Mouse (Mus musculus) embryonic fibroblast, embryonic 13.5 days (primary cell): ENCODE data around the gene Nudt3.

Experiments used
- CTCF ChIP-seq: IDR thresholded peaks from 2 replicates; pipeline ENCODE4 v1.5.1; 2011; ENCODE audit warnings: mild to moderate bottlenecking, control low read depth, low read length, moderate library complexity, borderline replicate concordance; ENCODE audit not compliant: insufficient read depth
- POLR2A ChIP-seq: IDR thresholded peaks from 2 replicates; pipeline ENCODE4 v1.6.1; 2011; ENCODE audit warnings: low read depth, mild to moderate bottlenecking, control low read depth, low read length, moderate library complexity

GRCm38 (mm10) chr17:27547253-27547868, 75.9 kb downstream of the Nudt3 start:
- TF ChIP-seq POLR2A: peak; percentile 44; the same call in 1 of the 2 replicates
- no peak for TF ChIP-seq CTCF
